Mouse (Mus musculus) adrenal gland, adult 2 months (tissue): ENCODE measurements around the gene Cc2d2b. TPM values are rescaled to one million over a fixed set of nuclear protein-coding genes. Genes with fewer than 3 reads are reported as not detected.

ENCODE experiments used
- DNase-seq: peaks from one replicate; pipeline ENCODE4 v3.0.0; 2021
- long read RNA-seq: library from polyadenylated mRNA; stranded (forward); transcript quantifications from one replicate; pipeline ENCODE4 v2.0.0, GENCODE M21; 2021
- polyA plus RNA-seq: library from polyadenylated mRNA; depleted of rRNA; stranded (reverse); fragments of >200 nt; gene quantifications from 2 replicates; pipeline ENCODE4 v1.2.3, GENCODE M21; 2012; rRNA removed
- total RNA-seq, 2 experiments: library from RNA; stranded (reverse); gene quantifications; 2 replicates each; pipeline ENCODE4 v1.2.3; 2021

Gene Cc2d2b
- total RNA-seq: not detected
- 0.02 TPM in 1 of 2 replicates, not detected in the other for polyA plus RNA-seq
- long read RNA-seq: 0 reads

GRCm38 (mm10) chr19:40748559-40748958 lies at the start of gene Cc2d2b:
Gene Cc2d2b, plus strand, starts transcription at chr19:40748753.
- DNase-seq: no peak

DNA sequence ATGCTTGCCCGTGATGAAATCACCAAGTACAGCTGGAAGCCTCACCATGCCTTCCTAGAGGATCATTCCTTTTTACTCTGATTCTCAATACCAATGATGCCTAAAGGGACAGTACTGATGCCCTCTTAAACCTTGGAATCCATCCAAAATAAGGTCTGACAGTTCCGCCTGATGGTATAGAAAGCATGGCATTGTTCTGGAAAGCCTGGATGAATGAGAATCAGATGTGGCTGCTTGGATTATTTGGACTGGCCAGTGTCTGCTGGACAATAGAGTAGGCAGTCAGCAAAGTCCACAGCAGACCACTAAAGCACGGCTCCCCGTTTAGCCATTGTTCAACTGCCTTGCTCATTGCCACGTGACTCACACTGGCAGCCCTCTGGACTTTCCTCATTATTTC lies 48.7 kb upstream of the Cc2d2b start:
- DNase-seq: no peak

GRCm38 (mm10) chr19:40702406-40702805 lies 46.1 kb upstream of the Cc2d2b start:
- no peak for DNase-seq

DNA sequence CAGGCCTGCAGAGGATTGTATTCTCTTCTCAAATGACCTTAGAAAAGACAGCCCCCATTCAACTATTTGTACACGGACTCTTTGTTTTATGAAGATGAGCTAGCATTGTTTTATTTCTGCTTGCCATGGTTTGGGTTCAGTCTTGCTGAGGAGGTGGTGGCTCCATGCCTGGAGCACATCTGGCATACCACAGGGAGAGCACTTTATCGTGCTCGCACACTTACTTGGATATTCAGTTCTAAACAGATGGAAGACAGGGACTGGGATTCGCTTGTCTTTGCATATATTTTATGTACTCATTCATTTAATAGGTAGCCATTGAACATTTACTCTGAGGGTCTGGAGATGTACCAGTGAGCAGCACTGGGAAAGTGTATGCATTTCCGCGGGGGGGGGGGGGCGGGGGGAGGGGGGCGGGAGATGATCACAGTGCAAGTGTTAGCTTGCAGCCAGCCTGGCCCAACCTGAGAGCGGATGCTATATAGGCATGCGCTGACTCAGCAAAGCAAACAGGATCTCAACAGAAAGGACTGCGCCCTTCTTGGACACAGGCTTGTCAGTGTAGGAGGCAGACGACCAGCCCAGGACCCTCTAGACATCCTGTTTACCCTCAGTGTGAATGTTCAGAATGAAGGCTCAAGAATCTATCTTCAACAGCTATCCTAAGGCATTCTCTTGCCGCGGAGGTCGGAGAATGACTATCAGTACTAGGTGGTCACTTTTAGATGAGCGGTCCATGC lies 35.5 kb upstream of the Cc2d2b start:
- no peak for DNase-seq

DNA sequence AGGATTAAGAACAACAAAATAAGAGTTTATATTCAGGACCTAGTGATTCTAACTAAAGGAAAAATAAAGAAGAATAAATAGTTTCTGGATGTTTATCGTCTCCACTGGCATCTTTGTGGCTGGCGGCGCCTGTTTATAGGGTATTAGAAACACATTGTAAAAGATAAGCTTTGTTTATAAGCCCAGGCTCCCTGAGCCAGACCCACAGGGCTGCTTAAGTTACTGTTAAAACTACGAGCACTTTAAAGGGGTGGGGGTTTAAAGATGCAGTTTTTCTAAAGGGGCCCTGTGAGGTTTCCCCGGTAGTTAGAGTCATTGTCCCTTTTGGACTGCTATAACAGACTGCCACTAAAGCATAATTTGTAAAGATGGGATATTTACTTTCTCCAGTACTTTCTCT lies 33.9 kb upstream of the Cc2d2b start:
- DNase-seq: no peak

- no peak for DNase-seq
These were observed 31.6 kb upstream of the Cc2d2b start for GRCm38 (mm10) chr19:40716981-40717380.

DNA sequence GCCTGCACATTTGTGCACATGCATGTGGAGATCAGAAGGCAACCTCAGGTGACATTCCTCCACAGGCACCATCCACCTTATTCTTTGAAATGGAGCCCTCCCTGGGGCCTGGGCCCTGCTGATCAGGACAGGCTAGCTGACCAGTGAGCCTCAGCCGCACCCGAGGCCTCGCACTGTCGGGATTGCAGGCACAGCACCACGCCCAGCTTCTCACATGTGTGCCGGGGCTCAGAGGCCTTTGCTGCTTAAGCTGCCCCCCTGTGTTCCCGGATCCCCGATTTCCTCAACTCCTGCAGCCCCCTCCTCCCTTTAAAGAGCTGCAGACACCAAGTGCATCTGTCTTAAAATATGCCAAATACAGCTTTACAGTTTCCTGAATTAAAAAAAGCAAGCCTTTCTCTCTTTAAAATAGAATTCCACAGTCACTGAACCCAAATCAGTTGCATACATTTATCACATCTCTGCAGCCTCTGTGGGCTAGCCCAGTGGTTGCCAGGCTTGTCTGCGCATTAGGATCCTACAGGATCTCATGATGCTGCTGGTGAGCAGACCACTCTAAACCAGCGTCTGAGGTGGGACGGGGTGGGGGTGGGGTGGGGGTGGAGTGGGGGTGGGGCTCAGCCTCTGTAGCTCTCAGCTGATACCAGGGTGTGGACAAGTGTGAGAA lies 29.0 kb upstream of the Cc2d2b start:
- DNase-seq: no peak

GRCm38 (mm10) chr19:40720381-40720780 lies 28.2 kb upstream of the Cc2d2b start:
- no peak for DNase-seq

GRCm38 (mm10) chr19:40722137-40723038 lies 26.2 kb upstream of the Cc2d2b start:
- DNase-seq: peak; percentile 17

DNA sequence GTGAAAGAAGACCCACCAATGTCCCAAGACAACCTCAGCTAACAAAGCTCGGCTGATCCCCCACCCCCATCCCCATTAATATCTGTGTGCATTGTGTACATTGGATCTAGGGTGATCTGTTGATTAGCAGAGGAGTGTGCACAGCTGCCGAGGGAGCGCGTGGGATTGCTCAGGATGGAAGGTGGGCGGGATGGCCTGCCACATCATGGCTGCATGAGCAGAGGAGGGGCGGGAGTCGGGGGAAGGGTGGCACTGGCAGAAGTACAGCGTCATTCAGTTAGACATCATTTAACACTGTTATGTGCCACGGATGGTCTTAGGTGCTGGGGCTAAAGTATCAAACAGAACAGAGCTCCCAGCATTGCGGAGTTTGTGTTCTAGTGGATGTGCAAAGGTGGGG lies 25.0 kb upstream of the Cc2d2b start:
- no peak for DNase-seq

- DNase-seq: no peak
These were observed 22.4 kb upstream of the Cc2d2b start for GRCm38 (mm10) chr19:40726148-40726547.

DNA sequence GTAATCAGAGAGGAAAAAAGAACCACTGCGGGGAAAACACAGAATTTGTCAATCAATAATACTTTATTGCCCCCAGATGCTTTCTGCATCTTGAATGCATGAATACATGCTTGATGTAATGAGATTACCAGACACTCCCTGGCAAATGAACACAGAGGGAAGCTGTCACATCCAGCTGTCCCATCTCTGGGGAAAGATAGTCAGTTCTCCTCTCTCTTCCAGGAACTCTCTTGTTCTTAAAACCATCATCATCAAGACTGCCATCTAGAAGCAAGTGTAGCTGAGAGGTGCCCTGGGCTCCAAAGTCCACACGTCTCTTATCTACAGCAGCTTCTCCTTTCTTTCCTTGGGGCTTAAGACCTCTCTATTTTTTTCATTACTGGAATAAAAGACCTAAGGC lies 21.9 kb upstream of the Cc2d2b start:
- DNase-seq: no peak

- DNase-seq: no peak
These were observed 20.3 kb upstream of the Cc2d2b start for GRCm38 (mm10) chr19:40728213-40728612.

GRCm38 (mm10) chr19:40728732-40729420 lies 19.7 kb upstream of the Cc2d2b start:
- peak; percentile 23 for DNase-seq

DNA sequence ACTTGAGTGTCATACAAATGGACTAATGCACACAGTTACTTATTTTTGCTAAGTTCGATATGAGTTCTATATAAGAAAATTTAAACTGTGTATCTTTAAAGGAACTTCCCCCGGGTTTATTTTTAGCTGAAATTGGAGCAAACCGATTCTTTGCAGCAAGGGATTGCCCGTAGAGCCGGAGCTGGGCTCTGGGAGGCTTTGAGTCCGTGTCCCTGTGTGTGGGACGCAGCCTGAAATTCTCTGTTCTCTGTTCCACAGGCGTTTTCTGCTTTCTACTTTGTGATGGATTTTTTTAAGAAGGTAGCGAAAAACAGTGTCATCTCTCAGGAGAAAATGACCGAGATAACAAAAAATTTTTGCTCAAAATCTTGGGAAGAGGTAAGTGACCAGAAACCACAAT lies 15.1 kb upstream of the Cc2d2b start:
- DNase-seq: no peak

DNA sequence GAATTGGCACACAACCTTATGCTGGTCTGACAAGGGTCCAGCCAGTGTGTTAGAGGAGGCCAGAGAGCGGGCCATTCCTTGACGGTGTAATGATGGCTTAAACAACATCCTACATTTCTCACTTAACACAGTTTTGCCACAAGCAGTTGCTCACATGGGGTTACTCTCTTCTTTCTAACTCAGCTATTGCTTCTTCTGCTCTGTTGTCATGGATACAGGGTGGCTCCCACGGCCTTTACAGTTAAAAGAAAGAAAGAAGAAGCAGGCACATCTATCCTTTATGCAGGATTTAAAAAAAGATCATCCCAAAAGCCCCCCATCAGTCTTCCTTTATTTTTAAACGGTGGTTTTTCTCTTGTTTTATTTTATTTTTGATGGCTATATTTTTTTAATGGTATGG lies 14.7 kb upstream of the Cc2d2b start:
- no peak for DNase-seq

- DNase-seq: peak; percentile 66
These were observed 11.7 kb upstream of the Cc2d2b start for GRCm38 (mm10) chr19:40736680-40737512.

DNA sequence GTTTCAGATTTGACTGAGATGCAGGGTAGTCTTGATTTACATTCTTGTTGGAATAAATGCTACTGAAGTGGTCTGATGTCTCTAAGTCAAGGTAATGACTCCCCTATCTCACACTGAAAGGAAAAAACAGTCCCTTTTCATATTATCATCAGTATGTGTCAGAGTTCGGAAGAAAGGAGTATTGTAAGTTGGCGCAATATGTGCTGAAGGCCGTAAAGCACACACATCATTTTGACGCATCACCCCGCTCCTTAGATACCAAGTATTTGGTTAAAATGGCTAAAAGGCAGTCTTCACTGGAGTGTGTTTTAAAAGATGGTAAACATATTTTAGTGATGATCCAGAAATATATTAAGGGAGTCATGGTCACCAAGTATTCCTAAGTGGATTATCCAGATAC lies 10.9 kb upstream of the Cc2d2b start:
- DNase-seq: no peak

GRCm38 (mm10) chr19:40738683-40739324 lies 9.7 kb upstream of the Cc2d2b start:
- no peak for DNase-seq

GRCm38 (mm10) chr19:40746603-40747002 lies 1.9 kb upstream of the Cc2d2b start:
- no peak for DNase-seq

GRCm38 (mm10) chr19:40754311-40754710 lies 5.8 kb downstream of the Cc2d2b start:
- peak; percentile 26 for DNase-seq
